Mouse (Mus musculus) left cerebral cortex, postnatal 25 days (tissue): ENCODE data around the gene Adat1. TPM values are rescaled to one million over a fixed set of nuclear protein-coding genes. Genes with fewer than 3 reads are reported as not detected.
A peak's percentile ranks its signal among the peaks of the same experiment; 100 is the strongest.

Experiments
- DNase-seq, 2 experiments: peaks; one replicate each; pipeline ENCODE4 v3.0.0; 2022; ENCODE audit warnings: low spot score in 2 of 2, mixed read lengths in 1 of 2
- intact Hi-C: fragments of 180-260 bp; cut with DNase I; formaldehyde crosslinking; loops from one replicate; pipeline ENCODE4 v1.15.1; 2025
- total RNA-seq, 2 experiments: library from RNA; stranded (reverse); gene quantifications; 2 replicates each; pipeline ENCODE4 v1.2.3; 2021

Gene Adat1
- total RNA-seq, 2 experiments from 2014 or later: 5.4 to 6.6 TPM

GRCm38 (mm10) chr8:111975706-111976105 is 16.4 kb downstream of the Adat1 start:
- intact Hi-C loops: no loop called here
- no peak for DNase-seq

GRCm38 (mm10) chr8:111974138-111974537 is 18.0 kb downstream of the Adat1 start:
- intact Hi-C loops: no loop called here
- no peak for DNase-seq

GRCm38 (mm10) chr8:111968991-111969390 is 23.1 kb downstream of the Adat1 start:
- no peak for DNase-seq

GRCm38 (mm10) chr8:111968541-111968940 is 23.6 kb downstream of the Adat1 start:
- intact Hi-C loops: no loop called here
- DNase-seq: no peak

More at GRCm38 (mm10) chr8:111968991-111969390, 23.1 kb downstream of the Adat1 start:
- intact Hi-C loops: no loop called here

- intact Hi-C loops: no loop called here
- DNase-seq: no peak
Observed at GRCm38 (mm10) chr8:111967246-111967870, 24.7 kb downstream of the Adat1 start.

GRCm38 (mm10) chr8:111964849-111965561 is 27.1 kb downstream of the Adat1 start:
- intact Hi-C loops: no loop called here

GRCm38 (mm10) chr8:111964351-111964750 is 27.8 kb downstream of the Adat1 start:
- intact Hi-C loops: no loop called here
- DNase-seq: peak in 1 of 2 experiments; percentile 41

More at GRCm38 (mm10) chr8:111964849-111965561, 27.1 kb downstream of the Adat1 start:
- no peak for DNase-seq

- no peak for DNase-seq
- intact Hi-C loops: no loop called here
Observed at GRCm38 (mm10) chr8:111963546-111963945, 28.6 kb downstream of the Adat1 start.

- intact Hi-C loops: no loop called here
Observed at GRCm38 (mm10) chr8:111963091-111963490, 29.0 kb downstream of the Adat1 start.

GRCm38 (mm10) chr8:111962589-111962988 is 29.5 kb downstream of the Adat1 start:
- intact Hi-C loops: no loop called here
- DNase-seq: no peak

More at GRCm38 (mm10) chr8:111963091-111963490, 29.0 kb downstream of the Adat1 start:
- DNase-seq: no peak

GRCm38 (mm10) chr8:111961330-111961729 is 30.8 kb downstream of the Adat1 start:
- intact Hi-C loops: no loop called here
- no peak for DNase-seq

GRCm38 (mm10) chr8:111960591-111961321 is 31.3 kb downstream of the Adat1 start:
- DNase-seq: no peak
- intact Hi-C loops: no loop called here

GRCm38 (mm10) chr8:111957231-111957630 is 34.9 kb downstream of the Adat1 start:
- intact Hi-C loops: no loop called here
- no peak for DNase-seq

- DNase-seq: no peak
- intact Hi-C loops: no loop called here
Observed at GRCm38 (mm10) chr8:111955879-111956278, 36.2 kb downstream of the Adat1 start.

GRCm38 (mm10) chr8:111954844-111955594 is 37.1 kb downstream of the Adat1 start:
- intact Hi-C loops: no loop called here
- DNase-seq: no peak

GRCm38 (mm10) chr8:111951936-111952335 is 40.2 kb downstream of the Adat1 start:
- no peak for DNase-seq
- intact Hi-C loops: no loop called here

- peak; percentile 70 to 92 for DNase-seq
- intact Hi-C loops: no loop called here
Observed at GRCm38 (mm10) chr8:111951317-111951716, 40.8 kb downstream of the Adat1 start.

- intact Hi-C loops: no loop called here
- no peak for DNase-seq
Observed at GRCm38 (mm10) chr8:111950846-111951245, 41.3 kb downstream of the Adat1 start.

GRCm38 (mm10) chr8:111947954-111948353 is 44.1 kb downstream of the Adat1 start:
- no peak for DNase-seq
- intact Hi-C loops: no loop called here

- no peak for DNase-seq
- intact Hi-C loops: no loop called here
Observed at GRCm38 (mm10) chr8:111947144-111947543, 45.0 kb downstream of the Adat1 start.
